27 mouse cellular contexts compared by ENCODE assay signal in genomic region chr15:29828135-29828534, GRCm38 (mm10).
DNase-seq lines count a peak whose midpoint lies in the region; ATAC-seq lines count a peak whose summit lies in the region.
"Had no signal": no experiment of that assay in that cellular context is flagged by ENCODE, and none has a peak within 500 bp of the region (broad histone marks: within the 10 kb centered on the region; RNA-seq: fewer than 3 reads in every experiment).

No protein-coding gene starts in this region.

- no peaks in the 10 kb centered on the region for H3K4me1 ChIP-seq in hindbrain, embryonic 15.5 days (replicated peaks)
- H3K4me1 ChIP-seq in hindbrain, embryonic 13.5 days (replicated peaks) = no peaks in the 10 kb centered on the region
- no peaks in the 10 kb centered on the region for H3K4me1 ChIP-seq in forebrain, embryonic 16.5 days (replicated peaks; ENCODE audit: control insufficient read depth, insufficient read depth, low read length)
- H3K4me1 ChIP-seq: embryonic facial prominence, embryonic 12.5 days; heart, embryonic 12.5 days; intestine, embryonic 15.5 days; liver, embryonic 13.5 days; neural tube, embryonic 15.5 days had no signal

- no peak overlapping the region for H3K27ac ChIP-seq in hindbrain, embryonic 15.5 days (replicated peaks)
- H3K27ac ChIP-seq in hindbrain, embryonic 13.5 days = no peak overlapping the region
- no peak overlapping the region for H3K27ac ChIP-seq in forebrain, embryonic 16.5 days (ENCODE audit: low read length)
- H3K27ac ChIP-seq: embryonic facial prominence, embryonic 12.5 days; heart, adult 2 months; intestine, embryonic 15.5 days; kidney, postnatal 0 days; liver, embryonic 13.5 days; macrophage; neural tube, embryonic 15.5 days had no signal

- ATAC-seq in hindbrain, embryonic 15.5 days (ENCODE audit: low FRiP score, low read depth) = 0 out of 2 replicates have a peak, but pooled peaks have one; percentile 56
- no peak for ATAC-seq in hindbrain, embryonic 13.5 days (ENCODE audit: low FRiP score)
- ATAC-seq in forebrain, embryonic 16.5 days = peak; percentile 61; the same call in 1 of the 2 replicates
- ATAC-seq: CD4-positive, CD25-positive, alpha-beta regulatory T cell, adult 4 months; intestine, embryonic 15.5 days had no signal

- no peak overlapping the region for H3K9ac ChIP-seq in hindbrain, embryonic 15.5 days
- no peak overlapping the region for H3K9ac ChIP-seq in hindbrain, embryonic 13.5 days
- no peak overlapping the region for H3K9ac ChIP-seq in forebrain, embryonic 16.5 days (replicated peaks; ENCODE audit: low read depth, low read length)
- H3K9ac ChIP-seq: embryonic facial prominence, embryonic 12.5 days; heart, embryonic 12.5 days; intestine, embryonic 15.5 days; liver, embryonic 13.5 days; neural tube, embryonic 15.5 days had no signal

- H3K9me3 ChIP-seq in hindbrain, embryonic 15.5 days = no peaks in the 10 kb centered on the region
- no peaks in the 10 kb centered on the region for H3K9me3 ChIP-seq in hindbrain, embryonic 13.5 days
- no peaks in the 10 kb centered on the region for H3K9me3 ChIP-seq in forebrain, embryonic 16.5 days (ENCODE audit: control insufficient read depth, low read length)
- H3K9me3 ChIP-seq: embryonic facial prominence, embryonic 12.5 days; heart, embryonic 12.5 days; intestine, embryonic 15.5 days; liver, embryonic 13.5 days; neural tube, embryonic 15.5 days had no signal

- no peak overlapping the region for H3K4me3 ChIP-seq in hindbrain, embryonic 15.5 days
- H3K4me3 ChIP-seq in hindbrain, embryonic 13.5 days = no peak overlapping the region
- H3K4me3 ChIP-seq in forebrain, embryonic 16.5 days (replicated peaks; ENCODE audit: low read length) = no peak overlapping the region
- H3K4me3 ChIP-seq: embryonic facial prominence, embryonic 12.5 days; heart, adult 2 months; heart, embryonic 12.5 days; intestine, embryonic 15.5 days; liver, embryonic 13.5 days; neural tube, embryonic 15.5 days had no signal

- no peaks in the 10 kb centered on the region for H3K27me3 ChIP-seq in hindbrain, embryonic 15.5 days
- no peaks in the 10 kb centered on the region for H3K27me3 ChIP-seq in hindbrain, embryonic 13.5 days
- H3K27me3 ChIP-seq in forebrain, embryonic 16.5 days (replicated peaks; ENCODE audit: control insufficient read depth, insufficient read depth, low read length) = no peaks in the 10 kb centered on the region
- H3K27me3 ChIP-seq: embryonic facial prominence, embryonic 12.5 days; heart, embryonic 12.5 days; intestine, embryonic 15.5 days; liver, embryonic 13.5 days; neural tube, embryonic 15.5 days had no signal

- no peak overlapping the region for H3K4me2 ChIP-seq in hindbrain, embryonic 15.5 days
- no peak overlapping the region for H3K4me2 ChIP-seq in hindbrain, embryonic 13.5 days
- H3K4me2 ChIP-seq in forebrain, embryonic 16.5 days (ENCODE audit: low read length) = no peak overlapping the region
- H3K4me2 ChIP-seq: embryonic facial prominence, embryonic 12.5 days; heart, embryonic 12.5 days; intestine, embryonic 15.5 days; liver, embryonic 13.5 days; neural tube, embryonic 15.5 days had no signal

- no peaks in the 10 kb centered on the region for H3K36me3 ChIP-seq in hindbrain, embryonic 15.5 days
- no peaks in the 10 kb centered on the region for H3K36me3 ChIP-seq in hindbrain, embryonic 13.5 days
- H3K36me3 ChIP-seq in forebrain, embryonic 16.5 days (ENCODE audit: control insufficient read depth, insufficient read depth) = no peaks in the 10 kb centered on the region
- H3K36me3 ChIP-seq: embryonic facial prominence, embryonic 12.5 days; heart, embryonic 12.5 days; intestine, embryonic 15.5 days; liver, embryonic 13.5 days; neural tube, embryonic 15.5 days had no signal

- 19% methylated on average over 1 of the region's 1 CpGs for WGBS in hindbrain, embryonic 15.5 days
- 38% methylated on average over 1 of the region's 1 CpGs for WGBS in hindbrain, embryonic 13.5 days
- WGBS in forebrain, embryonic 16.5 days = 26% methylated on average over 1 of the region's 1 CpGs

- peak; percentile 5 for DNase-seq in retina, postnatal 1 day
- no peak for DNase-seq in retina, embryonic 14.5 days (ENCODE audit: low spot score)
- DNase-seq in liver = no peak
- DNase-seq in kidney, adult 11 months = no peak
- DNase-seq: adrenal gland, postnatal 25 days; cerebellum, adult 8-10 months; cerebellum, postnatal 25 days; heart, adult 2 months; kidney, adult 8-10 months; layer of hippocampus, postnatal 36 days; left cerebral cortex, postnatal 4 days; liver, embryonic 13.5 days; lung, adult 2 months; lung, postnatal 10 days; right cerebral cortex, adult 18-20 months; spleen, adult 18-20 months; thymus, postnatal 14 days had no signal
